Mouse (Mus musculus): ENCODE results near the gene Kcnk13. TPM values are rescaled to one million over a fixed set of nuclear protein-coding genes. Genes with fewer than 3 reads are reported as not detected.

Gene Kcnk13
- total RNA-seq, 1 experiment from 2014 or later: not detected

- ATAC-seq (replicated peaks in 1 of 2; ENCODE audit: insufficient read depth in 1 of 2, low FRiP score in 2 of 2, low TSS enrichment in 1 of 2, low read depth in 1 of 2, poor library complexity in 2 of 2, severe bottlenecking in 2 of 2): no peak
Measured at GRCm38 (mm10) chr12:99995951-99996350, 31.7 kb downstream of the Kcnk13 start.

GRCm38 (mm10) chr12:99999726-100000125, 35.4 kb downstream of the Kcnk13 start:
- ATAC-seq (replicated peaks in 1 of 2; ENCODE audit: insufficient read depth in 1 of 2, low FRiP score in 2 of 2, low TSS enrichment in 1 of 2, low read depth in 1 of 2, poor library complexity in 2 of 2, severe bottlenecking in 2 of 2): no peak

- ATAC-seq (replicated peaks in 1 of 2; ENCODE audit: insufficient read depth in 1 of 2, low FRiP score in 2 of 2, low TSS enrichment in 1 of 2, low read depth in 1 of 2, poor library complexity in 2 of 2, severe bottlenecking in 2 of 2): no peak
Measured at GRCm38 (mm10) chr12:100000381-100000780, 36.1 kb downstream of the Kcnk13 start.

- ATAC-seq (replicated peaks in 1 of 2; ENCODE audit: insufficient read depth in 1 of 2, low FRiP score in 2 of 2, low TSS enrichment in 1 of 2, low read depth in 1 of 2, poor library complexity in 2 of 2, severe bottlenecking in 2 of 2): no peak
Measured at GRCm38 (mm10) chr12:100001246-100001645, 36.9 kb downstream of the Kcnk13 start.

GRCm38 (mm10) chr12:100001910-100002309, 37.6 kb downstream of the Kcnk13 start:
- ATAC-seq (replicated peaks in 1 of 2; ENCODE audit: insufficient read depth in 1 of 2, low FRiP score in 2 of 2, low TSS enrichment in 1 of 2, low read depth in 1 of 2, poor library complexity in 2 of 2, severe bottlenecking in 2 of 2): no peak

- no peak for ATAC-seq (replicated peaks in 1 of 2; ENCODE audit: insufficient read depth in 1 of 2, low FRiP score in 2 of 2, low TSS enrichment in 1 of 2, low read depth in 1 of 2, poor library complexity in 2 of 2, severe bottlenecking in 2 of 2)
Measured at GRCm38 (mm10) chr12:100002914-100003587, 38.8 kb downstream of the Kcnk13 start.

GRCm38 (mm10) chr12:100005285-100005684, 41.0 kb downstream of the Kcnk13 start:
- ATAC-seq (replicated peaks in 1 of 2; ENCODE audit: insufficient read depth in 1 of 2, low FRiP score in 2 of 2, low TSS enrichment in 1 of 2, low read depth in 1 of 2, poor library complexity in 2 of 2, severe bottlenecking in 2 of 2): peak; percentile 54 to 76; a peak in 3 of 4 replicates

- ATAC-seq (replicated peaks in 1 of 2; ENCODE audit: insufficient read depth in 1 of 2, low FRiP score in 2 of 2, low TSS enrichment in 1 of 2, low read depth in 1 of 2, poor library complexity in 2 of 2, severe bottlenecking in 2 of 2): peak; percentile 55 to 64
Measured at GRCm38 (mm10) chr12:100006681-100007080, 42.4 kb downstream of the Kcnk13 start.

- ATAC-seq (replicated peaks in 1 of 2; ENCODE audit: insufficient read depth in 1 of 2, low FRiP score in 2 of 2, low TSS enrichment in 1 of 2, low read depth in 1 of 2, poor library complexity in 2 of 2, severe bottlenecking in 2 of 2): no peak
Measured at GRCm38 (mm10) chr12:100012839-100013238, 48.5 kb downstream of the Kcnk13 start.

GRCm38 (mm10) chr12:100015146-100015545, 50.8 kb downstream of the Kcnk13 start:
- no peak for ATAC-seq (replicated peaks in 1 of 2; ENCODE audit: insufficient read depth in 1 of 2, low FRiP score in 2 of 2, low TSS enrichment in 1 of 2, low read depth in 1 of 2, poor library complexity in 2 of 2, severe bottlenecking in 2 of 2)

- no peak for ATAC-seq (replicated peaks in 1 of 2; ENCODE audit: insufficient read depth in 1 of 2, low FRiP score in 2 of 2, low TSS enrichment in 1 of 2, low read depth in 1 of 2, poor library complexity in 2 of 2, severe bottlenecking in 2 of 2)
Measured at GRCm38 (mm10) chr12:100017709-100018108, 53.4 kb downstream of the Kcnk13 start.

GRCm38 (mm10) chr12:100022490-100022889, 58.2 kb downstream of the Kcnk13 start:
- 0 out of 4 replicates have a peak, but pooled peaks of 1 of the 2 experiments have one; percentile 17 for ATAC-seq (replicated peaks in 1 of 2; ENCODE audit: insufficient read depth in 1 of 2, low FRiP score in 2 of 2, low TSS enrichment in 1 of 2, low read depth in 1 of 2, poor library complexity in 2 of 2, severe bottlenecking in 2 of 2)

- no peak for ATAC-seq (replicated peaks in 1 of 2; ENCODE audit: insufficient read depth in 1 of 2, low FRiP score in 2 of 2, low TSS enrichment in 1 of 2, low read depth in 1 of 2, poor library complexity in 2 of 2, severe bottlenecking in 2 of 2)
Measured at GRCm38 (mm10) chr12:100023821-100024365, 59.6 kb downstream of the Kcnk13 start.

GRCm38 (mm10) chr12:100025675-100026074, 61.4 kb downstream of the Kcnk13 start:
- ATAC-seq (replicated peaks in 1 of 2; ENCODE audit: insufficient read depth in 1 of 2, low FRiP score in 2 of 2, low TSS enrichment in 1 of 2, low read depth in 1 of 2, poor library complexity in 2 of 2, severe bottlenecking in 2 of 2): no peak

GRCm38 (mm10) chr12:100026715-100027245, 62.5 kb downstream of the Kcnk13 start:
- ATAC-seq (replicated peaks in 1 of 2; ENCODE audit: insufficient read depth in 1 of 2, low FRiP score in 2 of 2, low TSS enrichment in 1 of 2, low read depth in 1 of 2, poor library complexity in 2 of 2, severe bottlenecking in 2 of 2): no peak; a peak in 1 of 4 replicates

- ATAC-seq (replicated peaks in 1 of 2; ENCODE audit: insufficient read depth in 1 of 2, low FRiP score in 2 of 2, low TSS enrichment in 1 of 2, low read depth in 1 of 2, poor library complexity in 2 of 2, severe bottlenecking in 2 of 2): no peak
Measured at GRCm38 (mm10) chr12:100027281-100027680, 63.0 kb downstream of the Kcnk13 start.

GRCm38 (mm10) chr12:100031681-100032080, 67.4 kb downstream of the Kcnk13 start:
- ATAC-seq (replicated peaks in 1 of 2; ENCODE audit: insufficient read depth in 1 of 2, low FRiP score in 2 of 2, low TSS enrichment in 1 of 2, low read depth in 1 of 2, poor library complexity in 2 of 2, severe bottlenecking in 2 of 2): no peak

GRCm38 (mm10) chr12:100032521-100032920, 68.2 kb downstream of the Kcnk13 start:
- no peak for ATAC-seq (replicated peaks in 1 of 2; ENCODE audit: insufficient read depth in 1 of 2, low FRiP score in 2 of 2, low TSS enrichment in 1 of 2, low read depth in 1 of 2, poor library complexity in 2 of 2, severe bottlenecking in 2 of 2)

Measured in hematopoietic stem cell, adult 5-6 weeks (primary cell).